Mouse (Mus musculus): ENCODE measurements at regions not wholly inside any gene's neighbourhood (a gene's known extent, or its start where the extent isn't known, plus 50 kb on each side); places are given as distances from the start of the nearest gene placed in this dataset.
A peak's percentile ranks its signal among the peaks of the same experiment; 100 is the strongest.

- 79% methylated on average over 1 of the region's 1 CpGs for whole genome bisulfite sequencing
- no peak for ATAC-seq (replicated peaks; ENCODE audit: low FRiP score)
- no peaks in the 10 kb centered on the region for H3K4me1 ChIP-seq
- no peaks in the 10 kb centered on the region for H3K27me3 ChIP-seq
- H3K27ac ChIP-seq, result no peak overlapping the region
- no peaks in the 10 kb centered on the region for H3K36me3 ChIP-seq
- no peak overlapping the region for H3K4me3 ChIP-seq (replicated peaks)
- H3K9ac ChIP-seq, result no peak overlapping the region
- H3K9me3 ChIP-seq (replicated peaks), result no peaks in the 10 kb centered on the region
- H3K4me2 ChIP-seq, result no peak overlapping the region
Observed at GRCm38 (mm10) chr3:64205954-64206353, 64.2 kb upstream of the Vmn2r2 start.

- ATAC-seq (replicated peaks; ENCODE audit: low FRiP score), result no peak
- 80% methylated on average over 4 of the region's 4 CpGs for WGBS
- Histone ChIP-seq H3K27ac (no peak overlapping the region), H3K4me3 (replicated peaks) (no peak overlapping the region), H3K9me3 (replicated peaks) (no peaks in the 10 kb centered on the region), H3K9ac (no peak overlapping the region), H3K4me1 (no peaks in the 10 kb centered on the region), H3K36me3 (no peaks in the 10 kb centered on the region), H3K4me2 (no peak overlapping the region), H3K27me3 (no peaks in the 10 kb centered on the region)
Observed at GRCm38 (mm10) chr3:64202836-64203235, 61.1 kb upstream of the Vmn2r2 start.

- Histone ChIP-seq H3K27ac (peak overlapping the region; percentile 32; the same call in 1 of the 2 replicates), H3K9ac (no peak overlapping the region), H3K4me2 (peak overlapping the region; percentile 28; the same call in 1 of the 2 replicates), H3K4me1 (no peaks in the 10 kb centered on the region), H3K27me3 (no peaks in the 10 kb centered on the region), H3K36me3 (no peaks in the 10 kb centered on the region), H3K4me3 (replicated peaks) (no peak overlapping the region), H3K9me3 (replicated peaks) (no peaks in the 10 kb centered on the region)
- WGBS, result 40% methylated on average over 7 of the region's 7 CpGs
- ATAC-seq (replicated peaks; ENCODE audit: low FRiP score), result peak; percentile 73; the same call in 1 of the 2 replicates
Observed at GRCm38 (mm10) chr3:64192352-64192751, 50.6 kb upstream of the Vmn2r2 start.
